Mouse (Mus musculus) hindbrain, embryonic 13.5 days (tissue): ENCODE measurements around the gene Samd1. TPM values are rescaled to one million over a fixed set of nuclear protein-coding genes. Genes with fewer than 3 reads are reported as not detected.

Source experiments
- ATAC-seq: fragments of 200-750 bp; cut with Nextera tagmentation; 2 replicates; pipeline ENCODE4 v1.8.0; 2017; ENCODE audit warnings: moderate TSS enrichment; ENCODE audit not compliant: low FRiP score
- H3K27ac ChIP-seq: fragments of 300-500 bp; sonication (generic); 2 replicates; pipeline ENCODE4 v1.5.1; 2015; ENCODE audit warnings: inconsistent platforms, mild to moderate bottlenecking, moderate library complexity
- H3K27me3 ChIP-seq: fragments of 300-500 bp; sonication (generic); 2 replicates; pipeline ENCODE4 v1.6.1; 2015; ENCODE audit warnings: mild to moderate bottlenecking, inconsistent platforms
- H3K36me3 ChIP-seq: fragments of 300-500 bp; sonication (generic); 2 replicates; pipeline ENCODE4 v1.6.1; 2015; ENCODE audit warnings: mild to moderate bottlenecking, inconsistent platforms
- H3K4me1 ChIP-seq: fragments of 300-500 bp; sonication (generic); replicated peaks from 2 replicates; pipeline ENCODE4 v1.6.1; 2015; ENCODE audit warnings: inconsistent platforms
- H3K4me2 ChIP-seq: fragments of 300-500 bp; sonication (generic); 2 replicates; pipeline ENCODE4 v1.6.1; 2015; ENCODE audit warnings: inconsistent platforms, mild to moderate bottlenecking, moderate library complexity
- H3K4me3 ChIP-seq: fragments of 300-500 bp; sonication (generic); 2 replicates; pipeline ENCODE4 v1.5.1; 2015; ENCODE audit warnings: mild to moderate bottlenecking, inconsistent platforms
- H3K9ac ChIP-seq: fragments of 300-500 bp; sonication (generic); 2 replicates; pipeline ENCODE4 v1.6.1; 2015; ENCODE audit warnings: mild to moderate bottlenecking, inconsistent platforms
- H3K9me3 ChIP-seq: fragments of 300-500 bp; sonication (generic); 2 replicates; pipeline ENCODE4 v1.6.1; 2016; ENCODE audit warnings: inconsistent platforms
- WGBS: fragments of 180-500 bp; shearing (Covaris S2); methylation state at CpG from one replicate; pipeline ENCODE4 v1.1.7; 2015; 5-methylcytosine and 5-hydroxymethylcytosine counted together
- microRNA counts: library from miRNA; unstranded; fragments of <30 nt; microRNA quantifications from one replicate; lab custom pipeline; 2016
- microRNA-seq: library from miRNA; unstranded; fragments of <30 nt; microRNA quantifications from one replicate; pipeline ENCODE4, GENCODE M21; 2016
- polyA plus RNA-seq: library from polyadenylated mRNA; unstranded; fragments of >200 nt; fragmentation: Nextera tagmentation; extraction: Ambion mirVana; gene quantifications from 2 replicates; pipeline ENCODE4 v1.2.1, GENCODE M21; 2015

The Samd1 gene
- polyA plus RNA-seq, 1 experiment from 2014 or later, result 8.2 TPM

- Histone ChIP-seq H3K27me3 (peaks cover 79% of the 10 kb centered on the region), H3K4me2 (peak within 1 kb of the TSS; percentile 25; the same call in 1 of the 2 replicates)
- WGBS, result 11% methylated on average over 9 of the region's 9 CpGs
These were observed 47.4 kb downstream of the Samd1 start, which contains the start of gene Rln3 for GRCm38 (mm10) chr8:84044900-84045299. Rln3 (minus strand) TSS chr8:84045000.

GRCm38 (mm10) chr8:84046505-84046904 lies 49.0 kb downstream of the Samd1 start:
- H3K4me1 ChIP-seq, result peaks cover 17% of the 10 kb centered on the region
- no peaks in the 10 kb centered on the region for H3K36me3 ChIP-seq
- WGBS, result 81% methylated on average over 3 of the region's 3 CpGs
- H3K9ac ChIP-seq, result no peak overlapping the region
- no peak overlapping the region for H3K27ac ChIP-seq
- no peak for ATAC-seq
- no peaks in the 10 kb centered on the region for H3K9me3 ChIP-seq
- no peak overlapping the region for H3K4me3 ChIP-seq
- no peak overlapping the region for H3K4me2 ChIP-seq
- peaks cover 63% of the 10 kb centered on the region for H3K27me3 ChIP-seq

More at GRCm38 (mm10) chr8:84044900-84045299, 47.4 kb downstream of the Samd1 start, which contains the start of gene Rln3:
- Histone ChIP-seq H3K9ac (peak within 1 kb of the TSS; percentile 20; the same call in 1 of the 2 replicates), H3K36me3 (no peaks in the 10 kb centered on the region), H3K27ac (no peak within 1 kb of the TSS), H3K4me1 (peaks cover 17% of the 10 kb centered on the region), H3K9me3 (no peaks in the 10 kb centered on the region), H3K4me3 (no peak within 1 kb of the TSS)
- no peak for ATAC-seq

- Histone ChIP-seq H3K9me3 (no peaks in the 10 kb centered on the region), H3K27ac (no peak overlapping the region), H3K9ac (no peak overlapping the region), H3K4me2 (no peak overlapping the region), H3K36me3 (no peaks in the 10 kb centered on the region), H3K4me1 (peaks cover 3% of the 10 kb centered on the region; the same call in 1 of the 2 replicates), H3K27me3 (peaks cover 46% of the 10 kb centered on the region), H3K4me3 (no peak overlapping the region)
- no peak for ATAC-seq
- 83% methylated on average over 5 of the region's 5 CpGs for WGBS
These were observed 50.7 kb downstream of the Samd1 start for GRCm38 (mm10) chr8:84048171-84048570.

MicroRNA genes within 50 kb of the gene (microRNA counts, 519-probe panel; counts per million panel counts)
- microRNA mmu-miR-1199 (lab: Ali Mortazavi, UCI), result 51.3 counts per million

Small RNAs within 50 kb of the gene (microRNA-seq; reads per million reads assigned to microRNA genes)
- gene Mir1199 (not detected), gene Mir8111 (1.6 reads per million)

Other genes with a start within 250 kb of the Samd1 start
- 47.9 and 49.3 TPM in 2 replicates for gene Adgrl1, start 97.6 kb upstream of the Samd1 start, polyA plus RNA-seq
- 0.76 and 0.84 TPM in 2 replicates for gene Gm10644, start 42.5 kb upstream of the Samd1 start, polyA plus RNA-seq
- 14.0 and 15.8 TPM in 2 replicates for gene Asf1b, start 42.2 kb upstream of the Samd1 start, polyA plus RNA-seq
- gene Prkaca, start 24.7 kb upstream of the Samd1 start, polyA plus RNA-seq, result 188 and 191 TPM in 2 replicates
- gene 1700067K01Rik, start 3.8 kb downstream of the Samd1 start, polyA plus RNA-seq, result 0.65 and 0.71 TPM in 2 replicates
- gene 2210011C24Rik, start 14.5 kb downstream of the Samd1 start, polyA plus RNA-seq, result 0.68 TPM in 1 of 2 replicates, not detected in the other
- gene Palm3, start 23.8 kb downstream of the Samd1 start, polyA plus RNA-seq, result 5.9 and 6.8 TPM in 2 replicates
- 0.22 and 0.66 TPM in 2 replicates for gene Il27ra, start 44.9 kb downstream of the Samd1 start, polyA plus RNA-seq
- 0.44 TPM in 1 of 2 replicates, not detected in the other for gene Rln3, start 47.3 kb downstream of the Samd1 start, polyA plus RNA-seq
- gene Gm10643, start 67.5 kb downstream of the Samd1 start, polyA plus RNA-seq, result 1.4 and 1.7 TPM in 2 replicates
- 7.8 and 8.3 TPM in 2 replicates for gene Rfx1, start 69.2 kb downstream of the Samd1 start, polyA plus RNA-seq
- 20.2 and 22.2 TPM in 2 replicates for gene Dcaf15, start 107.1 kb downstream of the Samd1 start, polyA plus RNA-seq
- 0.48 and 0.52 TPM in 2 replicates for gene Podnl1, start 128.3 kb downstream of the Samd1 start, polyA plus RNA-seq
- gene Cc2d1a, start 150.3 kb downstream of the Samd1 start, polyA plus RNA-seq, result 24.4 and 26.5 TPM in 2 replicates
- gene 4930432K21Rik, start 150.4 kb downstream of the Samd1 start, polyA plus RNA-seq, result 1.9 and 2.9 TPM in 2 replicates
- gene Nanos3, start 187.5 kb downstream of the Samd1 start, polyA plus RNA-seq, result 10.3 and 10.9 TPM in 2 replicates
- 38.5 and 39.1 TPM in 2 replicates for gene Zswim4, start 239.4 kb downstream of the Samd1 start, polyA plus RNA-seq